Mouse (Mus musculus) heart, embryonic 16.5 days (tissue): ENCODE measurements at regions not wholly inside any gene's neighbourhood (a gene's known extent, or its start where the extent isn't known, plus 50 kb on each side); places are given as distances from the start of the nearest gene placed in this dataset.

Experiments used
- ATAC-seq: fragments of 200-750 bp; cut with Nextera tagmentation; replicated peaks from 2 replicates; pipeline ENCODE4 v1.8.0; 2017; ENCODE audit warnings: moderate number of reproducible peaks; ENCODE audit not compliant: insufficient read depth, low FRiP score; ENCODE audit errors: extremely low read depth
- H3K27ac ChIP-seq: fragments of 300-500 bp; sonication (generic); 2 replicates; pipeline ENCODE4 v1.5.1; 2014; ENCODE audit warnings: mild to moderate bottlenecking, low read length, control low read depth, moderate library complexity
- H3K27me3 ChIP-seq: fragments of 300-500 bp; sonication (generic); 2 replicates; pipeline ENCODE4 v1.6.1; 2014; ENCODE audit warnings: low read length, mixed read lengths; ENCODE audit not compliant: control insufficient read depth, insufficient read depth
- H3K36me3 ChIP-seq: fragments of 300-500 bp; sonication (generic); 2 replicates; pipeline ENCODE4 v1.6.1; 2014; ENCODE audit not compliant: control insufficient read depth, insufficient read depth
- H3K4me1 ChIP-seq: fragments of 300-500 bp; sonication (generic); 2 replicates; pipeline ENCODE4 v1.6.1; 2014; ENCODE audit warnings: low read length, mixed read lengths; ENCODE audit not compliant: control insufficient read depth, insufficient read depth
- H3K4me2 ChIP-seq: fragments of 300-500 bp; sonication (generic); 2 replicates; pipeline ENCODE4 v1.6.1; 2014; ENCODE audit warnings: low read depth, mild to moderate bottlenecking, control low read depth, low read length
- H3K4me3 ChIP-seq: fragments of 300-500 bp; sonication (generic); 2 replicates; pipeline ENCODE4 v1.5.1; 2014; ENCODE audit warnings: mild to moderate bottlenecking, control low read depth, low read length
- H3K9ac ChIP-seq: fragments of 300-500 bp; sonication (generic); 2 replicates; pipeline ENCODE4 v1.6.1; 2014; ENCODE audit warnings: low read length, control low read depth
- H3K9me3 ChIP-seq: fragments of 300-500 bp; sonication (generic); replicated peaks from 2 replicates; pipeline ENCODE4 v1.6.1; 2016; ENCODE audit warnings: low read length; ENCODE audit not compliant: control insufficient read depth
- WGBS: fragments of 180-500 bp; shearing (Covaris S2); extraction: QIAGEN DNeasy Blood & Tissue Kit; methylation state at CpG from one replicate; pipeline ENCODE4 v1.1.7; 2014; 5-methylcytosine and 5-hydroxymethylcytosine counted together

GRCm38 (mm10) chr10:121150668-121151067 is 116.9 kb downstream of the Wif1 start:
- H3K36me3 ChIP-seq, result no peaks in the 10 kb centered on the region
- ATAC-seq, result no peak
- no peaks in the 10 kb centered on the region for H3K27me3 ChIP-seq
- no peak overlapping the region for H3K4me3 ChIP-seq
- H3K4me2 ChIP-seq, result no peak overlapping the region
- H3K9ac ChIP-seq, result no peak overlapping the region
- H3K4me1 ChIP-seq, result peaks cover 7% of the 10 kb centered on the region
- 53% methylated on average over 9 of the region's 9 CpGs for WGBS
- no peak overlapping the region for H3K27ac ChIP-seq
- no peaks in the 10 kb centered on the region for H3K9me3 ChIP-seq

DNA sequence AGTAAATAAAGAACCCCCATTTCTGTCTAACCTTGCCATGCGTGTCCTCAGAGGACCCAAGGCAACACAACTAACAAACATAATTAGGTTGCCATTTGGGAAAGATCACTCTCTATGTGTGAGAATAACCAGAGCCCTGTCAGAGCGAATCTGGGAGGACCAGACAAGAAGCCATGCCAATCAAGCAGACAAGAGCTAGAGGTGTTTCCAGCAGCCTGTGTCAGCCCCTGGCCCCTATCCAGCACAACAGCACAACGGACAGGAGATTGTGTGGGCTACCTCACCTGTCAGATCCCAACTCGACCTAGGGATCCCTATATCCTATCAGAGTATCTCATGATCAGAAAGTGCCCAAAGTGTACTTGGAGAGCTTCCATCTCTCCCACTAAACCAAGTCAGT is 119.9 kb downstream of the Wif1 start:
- peaks cover 7% of the 10 kb centered on the region for H3K4me1 ChIP-seq
- peak overlapping the region; percentile 15; the same call in 1 of the 2 replicates for H3K4me2 ChIP-seq
- no peak overlapping the region for H3K9ac ChIP-seq
- no peaks in the 10 kb centered on the region for H3K27me3 ChIP-seq
- 34% methylated on average over 4 of the region's 4 CpGs for WGBS
- no peak overlapping the region for H3K4me3 ChIP-seq
- no peaks in the 10 kb centered on the region for H3K36me3 ChIP-seq
- no peaks in the 10 kb centered on the region for H3K9me3 ChIP-seq
- peak overlapping the region; percentile 1 for H3K27ac ChIP-seq
- peak; percentile 88 for ATAC-seq

DNA sequence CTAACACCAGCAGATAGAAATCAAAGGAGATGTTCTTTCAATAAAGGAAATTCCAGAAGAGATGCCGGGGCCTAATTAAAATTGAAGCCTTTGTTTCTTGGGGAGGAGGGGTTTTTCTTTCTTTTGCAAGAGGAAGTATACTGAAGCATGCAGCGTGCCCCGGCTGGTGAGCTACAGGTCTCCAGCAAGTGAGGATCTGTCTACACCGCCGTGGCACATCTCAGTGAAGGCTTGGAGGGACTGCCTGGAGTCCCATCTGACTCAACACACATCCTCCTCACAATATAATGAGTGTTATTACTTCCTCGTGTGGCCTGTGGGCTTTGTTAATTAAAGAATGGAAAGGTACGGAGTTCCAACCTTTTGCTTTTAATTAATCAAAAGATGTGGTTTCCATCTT is 126.7 kb downstream of the Wif1 start:
- peaks cover 9% of the 10 kb centered on the region for H3K9me3 ChIP-seq
- no peak overlapping the region for H3K27ac ChIP-seq
- no peak for ATAC-seq

GRCm38 (mm10) chr10:121161201-121161600 is 127.4 kb downstream of the Wif1 start:
- Histone ChIP-seq H3K4me1 (peaks cover 6% of the 10 kb centered on the region), H3K27me3 (no peaks in the 10 kb centered on the region), H3K4me2 (peak overlapping the region; percentile 33), H3K4me3 (no peak overlapping the region), H3K9me3 (peaks cover 9% of the 10 kb centered on the region), H3K27ac (peak overlapping the region; percentile 56), H3K9ac (peak overlapping the region; percentile 30; the same call in 1 of the 2 replicates), H3K36me3 (no peaks in the 10 kb centered on the region)
- WGBS, result 35% methylated on average over 11 of the region's 11 CpGs
- ATAC-seq, result peak; percentile 77

More for the DNA sequence above, 126.7 kb downstream of the Wif1 start:
- WGBS, result 80% methylated on average over 7 of the region's 7 CpGs
- H3K9ac ChIP-seq, result no peak overlapping the region
- H3K36me3 ChIP-seq, result no peaks in the 10 kb centered on the region
- no peak overlapping the region for H3K4me3 ChIP-seq
- no peak overlapping the region for H3K4me2 ChIP-seq
- H3K4me1 ChIP-seq, result peaks cover 6% of the 10 kb centered on the region
- no peaks in the 10 kb centered on the region for H3K27me3 ChIP-seq

DNA sequence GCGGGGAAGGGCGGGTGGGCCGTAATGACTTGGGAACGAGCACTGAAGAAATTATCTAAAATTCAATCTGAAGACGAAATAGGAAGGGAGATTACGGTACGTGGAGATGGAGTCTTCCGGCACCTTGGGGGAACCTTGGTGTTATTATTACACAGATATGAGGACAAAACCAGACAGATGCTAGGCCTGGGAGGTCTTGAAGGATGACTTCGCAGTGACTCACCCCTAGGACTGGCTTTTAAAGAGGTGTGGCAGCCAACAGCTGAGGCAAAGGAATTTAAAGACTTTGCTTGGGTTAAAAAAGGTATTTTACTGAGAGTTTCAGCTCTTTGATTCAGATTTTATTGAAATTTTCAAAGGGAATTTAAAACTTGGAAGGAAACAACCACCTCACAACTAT is 140.3 kb downstream of the Wif1 start:
- Histone ChIP-seq H3K4me3 (no peak overlapping the region), H3K9ac (no peak overlapping the region), H3K36me3 (no peaks in the 10 kb centered on the region), H3K9me3 (no peaks in the 10 kb centered on the region; the same call in 1 of the 2 replicates), H3K4me2 (no peak overlapping the region), H3K27me3 (no peaks in the 10 kb centered on the region), H3K27ac (no peak overlapping the region), H3K4me1 (no peaks in the 10 kb centered on the region)
- WGBS, result 82% methylated on average over 9 of the region's 9 CpGs
- ATAC-seq, result no peak

DNA sequence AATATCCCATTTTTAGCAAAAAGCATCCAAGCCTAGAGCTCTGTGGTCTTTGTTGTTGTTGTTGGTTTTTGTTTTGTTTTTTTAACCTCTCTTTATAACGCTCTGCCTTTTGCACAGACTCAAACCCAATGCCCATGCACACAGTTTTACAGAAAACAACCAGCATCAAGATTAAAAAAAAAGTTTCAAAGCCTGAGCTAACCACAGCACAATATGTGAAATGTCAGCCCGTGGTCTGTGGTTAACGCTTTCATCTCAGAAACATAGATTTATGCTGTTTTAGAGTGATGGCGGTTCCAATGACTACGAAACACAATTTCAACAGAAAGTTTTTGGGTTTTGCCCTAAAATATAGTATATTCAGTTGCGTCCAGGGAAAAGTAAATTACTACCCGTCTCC is 155.4 kb downstream of the Wif1 start:
- H3K9ac ChIP-seq, result no peak overlapping the region
- no peaks in the 10 kb centered on the region; the same call in 1 of the 2 replicates for H3K9me3 ChIP-seq
- WGBS, result 88% methylated on average over 7 of the region's 7 CpGs
- no peaks in the 10 kb centered on the region for H3K27me3 ChIP-seq
- no peak overlapping the region for H3K4me2 ChIP-seq
- no peaks in the 10 kb centered on the region for H3K36me3 ChIP-seq
- H3K4me1 ChIP-seq, result peaks cover 3% of the 10 kb centered on the region; the same call in 1 of the 2 replicates
- no peak overlapping the region for H3K27ac ChIP-seq
- no peak for ATAC-seq
- no peak overlapping the region for H3K4me3 ChIP-seq

DNA sequence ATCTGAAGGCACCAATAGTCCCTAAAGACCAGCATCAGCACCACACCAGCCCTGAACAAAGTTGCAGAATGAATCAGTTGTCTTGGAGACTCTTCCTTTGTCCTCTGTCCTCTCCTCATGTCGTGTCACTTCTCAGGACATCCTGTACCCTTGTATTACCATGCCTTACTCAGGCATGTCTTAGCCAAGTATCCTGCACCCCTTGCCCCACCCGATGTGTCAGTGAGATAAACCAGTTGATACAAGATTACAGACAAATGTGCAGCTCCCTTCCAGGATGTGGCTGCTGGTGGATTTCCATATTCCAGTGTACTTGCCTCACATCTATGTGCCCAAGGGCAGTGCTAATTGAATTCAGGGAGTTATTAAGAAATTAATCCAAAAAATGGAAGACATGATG is 151.8 kb downstream of the Tbc1d30 start:
- 64% methylated on average over 2 of the region's 2 CpGs for WGBS

GRCm38 (mm10) chr10:121202531-121202930 is 148.5 kb downstream of the Tbc1d30 start:
- H3K4me1 ChIP-seq, result peaks cover 11% of the 10 kb centered on the region
- WGBS, result 87% methylated on average over 7 of the region's 7 CpGs

More for the DNA sequence above, 151.8 kb downstream of the Tbc1d30 start:
- no peaks in the 10 kb centered on the region for H3K36me3 ChIP-seq
- H3K4me2 ChIP-seq, result no peak overlapping the region
- no peaks in the 10 kb centered on the region for H3K9me3 ChIP-seq
- ATAC-seq, result no peak
- no peaks in the 10 kb centered on the region for H3K27me3 ChIP-seq
- H3K27ac ChIP-seq, result no peak overlapping the region
- no peaks in the 10 kb centered on the region for H3K4me1 ChIP-seq
- no peak overlapping the region for H3K4me3 ChIP-seq
- no peak overlapping the region for H3K9ac ChIP-seq

GRCm38 (mm10) chr10:121205551-121205950 is 145.5 kb downstream of the Tbc1d30 start:
- no peak overlapping the region for H3K4me3 ChIP-seq
- WGBS, result 82% methylated on average over 11 of the region's 11 CpGs
- ATAC-seq, result no peak
- peaks cover 11% of the 10 kb centered on the region for H3K4me1 ChIP-seq
- H3K9me3 ChIP-seq, result no peaks in the 10 kb centered on the region
- no peaks in the 10 kb centered on the region for H3K36me3 ChIP-seq
- H3K27me3 ChIP-seq, result no peaks in the 10 kb centered on the region
- peak overlapping the region; percentile 68; the same call in 1 of the 2 replicates for H3K27ac ChIP-seq
- no peak overlapping the region for H3K4me2 ChIP-seq
- H3K9ac ChIP-seq, result no peak overlapping the region

More at GRCm38 (mm10) chr10:121202531-121202930, 148.5 kb downstream of the Tbc1d30 start:
- Histone ChIP-seq H3K9me3 (no peaks in the 10 kb centered on the region), H3K4me3 (no peak overlapping the region), H3K27me3 (no peaks in the 10 kb centered on the region), H3K9ac (no peak overlapping the region), H3K27ac (no peak overlapping the region), H3K4me2 (no peak overlapping the region), H3K36me3 (no peaks in the 10 kb centered on the region)
- ATAC-seq, result no peak
